ENCODE assay signal across 12 mouse cellular contexts in the genomic region with DNA sequence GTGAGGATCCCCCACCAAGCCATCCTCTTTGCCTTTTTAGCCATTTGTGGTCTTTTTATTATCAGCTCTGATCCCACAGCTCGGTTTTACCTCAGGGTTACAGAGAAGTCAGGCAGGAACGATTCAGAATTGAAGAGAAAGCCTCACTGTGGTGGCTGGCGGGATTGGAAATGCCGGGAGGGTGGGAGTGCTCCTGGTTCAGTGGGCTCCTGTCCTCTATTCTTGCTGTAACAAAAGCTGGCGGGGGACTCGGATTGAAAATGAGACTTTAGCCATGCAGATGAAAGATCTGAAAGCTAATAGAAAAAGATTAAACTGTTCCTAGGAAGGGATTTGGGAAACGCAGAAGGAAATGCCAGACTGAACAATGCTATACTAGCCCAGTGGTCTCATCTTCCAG.
"Had no signal": no experiment of that assay in that cellular context is flagged by ENCODE, and none has a peak within 500 bp of the region (broad histone marks: within the 10 kb centered on the region; RNA-seq: fewer than 3 reads in every experiment).

No protein-coding gene starts in this region.

- H3K9me3 ChIP-seq: liver, embryonic 15.5 days; midbrain, embryonic 10.5 days; neural tube, embryonic 12.5 days had no signal

- H3K27me3 ChIP-seq: liver, embryonic 15.5 days; neural tube, embryonic 12.5 days had no signal

- DNase-seq: kidney, adult 8-10 months; kidney, postnatal 4 days; lung, embryonic 14.5 days; lung, postnatal 4 days; spleen, adult 18-20 months; thymus, adult 2 months; thymus, postnatal 25 days had no signal

- H3K36me3 ChIP-seq: liver, embryonic 15.5 days; midbrain, embryonic 10.5 days; neural tube, embryonic 12.5 days had no signal

- H3K9ac ChIP-seq: liver, embryonic 15.5 days; lung, embryonic 14.5 days; neural tube, embryonic 12.5 days had no signal

- H3K4me3 ChIP-seq: layer of hippocampus, adult 2 months; liver, embryonic 15.5 days; midbrain, embryonic 10.5 days; neural tube, embryonic 12.5 days had no signal

- H3K4me2 ChIP-seq: liver, embryonic 11.5 days; liver, embryonic 15.5 days; lung, embryonic 14.5 days; neural tube, embryonic 12.5 days had no signal

- H3K27ac ChIP-seq: layer of hippocampus, adult 2 months; liver, embryonic 15.5 days; neural tube, embryonic 12.5 days had no signal
